In genomic region chr11:102223166-102223565, GRCm38 (mm10) we compare ENCODE assay signal across 8 mouse cellular contexts. TPM values are rescaled to one million over a fixed set of nuclear protein-coding genes. Genes with fewer than 3 reads are reported as not detected.
DNase-seq lines count a peak whose midpoint lies in the region; ATAC-seq and TF ChIP-seq lines count a peak whose summit lies in the region.

No protein-coding gene starts in this region.

- DNase-seq in cerebellum, adult 2 months = peak; percentile 34 to 43
- no peak for DNase-seq in cerebellum, adult 11 months
- DNase-seq in ovary, postnatal 36 days (ENCODE audit: low spot score) = peak; percentile 60
- DNase-seq in ovary, postnatal 14 days (ENCODE audit: low spot score) = no peak
- DNase-seq in embryonic facial prominence, embryonic 14.5 days (ENCODE audit: low spot score) = peak; percentile 73
- DNase-seq in spleen, postnatal 14 days (ENCODE audit: low spot score in 2 of 2) = peak; percentile 44 to 71
- no peak for DNase-seq in left cerebral cortex, postnatal 36 days (ENCODE audit: low spot score in 2 of 2)

- H3K27me3 ChIP-seq in cerebellum, adult 2 months (ENCODE audit: control insufficient read depth, insufficient read depth, low read length) = no peaks in the 10 kb centered on the region
- H3K27me3 ChIP-seq in embryonic facial prominence, embryonic 14.5 days (replicated peaks; ENCODE audit: control insufficient read depth, insufficient read depth, low read length) = no peaks in the 10 kb centered on the region
- H3K27me3 ChIP-seq in limb, embryonic 13.5 days = peaks cover 1% of the 10 kb centered on the region; the same call in 1 of the 2 replicates

- H3K4me3 ChIP-seq in cerebellum, adult 2 months (replicated peaks; ENCODE audit: insufficient read depth, low read depth, low read length) = no peak overlapping the region
- no peak overlapping the region for H3K4me3 ChIP-seq in embryonic facial prominence, embryonic 14.5 days (ENCODE audit: low read depth, low read length)
- H3K4me3 ChIP-seq in limb, embryonic 13.5 days = no peak overlapping the region

- H3K36me3 ChIP-seq in embryonic facial prominence, embryonic 14.5 days (ENCODE audit: control insufficient read depth, insufficient read depth, low read length) = peaks cover 18% of the 10 kb centered on the region; the same call in 1 of the 2 replicates
- peaks cover 28% of the 10 kb centered on the region for H3K36me3 ChIP-seq in limb, embryonic 13.5 days

- H3K27ac ChIP-seq in cerebellum, adult 2 months (ENCODE audit: insufficient read depth, low read length) = no peak overlapping the region
- H3K27ac ChIP-seq in embryonic facial prominence, embryonic 14.5 days (replicated peaks; ENCODE audit: low read depth, low read length) = no peak overlapping the region
- no peak overlapping the region for H3K27ac ChIP-seq in limb, embryonic 13.5 days

- H3K9me3 ChIP-seq in embryonic facial prominence, embryonic 14.5 days (ENCODE audit: control insufficient read depth, low read length) = no peaks in the 10 kb centered on the region
- no peaks in the 10 kb centered on the region for H3K9me3 ChIP-seq in limb, embryonic 13.5 days

- H3K4me2 ChIP-seq in embryonic facial prominence, embryonic 14.5 days (ENCODE audit: low read depth, low read length) = no peak overlapping the region
- no peak overlapping the region for H3K4me2 ChIP-seq in limb, embryonic 13.5 days (replicated peaks)

- H3K4me1 ChIP-seq in cerebellum, adult 2 months (ENCODE audit: control insufficient read depth, insufficient read depth, low read length) = peaks cover 79% of the 10 kb centered on the region
- H3K4me1 ChIP-seq in embryonic facial prominence, embryonic 14.5 days (ENCODE audit: control insufficient read depth, insufficient read depth, low read length) = peaks cover 51% of the 10 kb centered on the region
- H3K4me1 ChIP-seq in limb, embryonic 13.5 days = peaks cover 72% of the 10 kb centered on the region

- TF ChIP-seq CTCF in cerebellum, adult 2 months (IDR thresholded peaks at IDR 0.05; ENCODE audit: borderline replicate concordance, insufficient read depth, low read depth, low read length) = 0 out of 2 replicates have a peak, but pooled peaks have one; percentile 21

- intact Hi-C loops in left cerebral cortex, postnatal 36 days (cut with DNase I) = no loop called here

- TF ChIP-seq POLR2A in cerebellum, adult 2 months (IDR thresholded peaks at IDR 0.05; ENCODE audit: borderline replicate concordance, insufficient read depth, low read length) = no peak

- ATAC-seq in embryonic facial prominence, embryonic 14.5 days (ENCODE audit: low read depth) = no peak
- no peak for ATAC-seq in limb, embryonic 13.5 days (ENCODE audit: low FRiP score, low read depth)

- H3K9ac ChIP-seq in embryonic facial prominence, embryonic 14.5 days (ENCODE audit: low read depth, low read length) = no peak overlapping the region
- 0 out of 2 replicates have a peak overlapping the region, but pooled peaks have one; percentile 4 for H3K9ac ChIP-seq in limb, embryonic 13.5 days

- 39% methylated on average over 6 of the region's 6 CpGs for WGBS in cerebellum, adult 2 months
- 36% methylated on average over 6 of the region's 6 CpGs for WGBS in embryonic facial prominence, embryonic 14.5 days
- 25% methylated on average over 6 of the region's 6 CpGs for WGBS in limb, embryonic 13.5 days

RNA-seq across cellular contexts. Expression of gene Hdac5, which starts 6.8 kb away (rescaled TPM):
- polyA plus RNA-seq in cerebellum, adult 2 months (2012; rRNA removed) = 188 and 194 TPM in 2 replicates
- 44.0 and 47.2 TPM in 2 replicates for polyA plus RNA-seq in embryonic facial prominence, embryonic 14.5 days (2014; fragmentation: Nextera tagmentation; extraction: Ambion mirVana)
- 61.9 and 68.6 TPM in 2 replicates for polyA plus RNA-seq in limb, embryonic 13.5 days (2015; fragmentation: Nextera tagmentation; extraction: Ambion mirVana)
- 100 to 1,000 TPM; 270 to 275 TPM for total RNA-seq in left cerebral cortex, postnatal 36 days (2021)

RNA-seq across cellular contexts. Expression of gene BC030867, which starts 25.5 kb away (rescaled TPM):
- polyA plus RNA-seq in cerebellum, adult 2 months (2012; rRNA removed) = 1.3 and 2.2 TPM in 2 replicates
- polyA plus RNA-seq in embryonic facial prominence, embryonic 14.5 days (2014; fragmentation: Nextera tagmentation; extraction: Ambion mirVana) = 11.7 and 12.6 TPM in 2 replicates
- 15.8 and 16.1 TPM in 2 replicates for polyA plus RNA-seq in limb, embryonic 13.5 days (2015; fragmentation: Nextera tagmentation; extraction: Ambion mirVana)
- 1 to 10 TPM; 1.2 TPM for total RNA-seq in left cerebral cortex, postnatal 36 days (2021)

RNA-seq across cellular contexts. Expression of gene G6pc3, which starts 33.7 kb away (rescaled TPM):
- 115 and 120 TPM in 2 replicates for polyA plus RNA-seq in cerebellum, adult 2 months (2012; rRNA removed)
- polyA plus RNA-seq in embryonic facial prominence, embryonic 14.5 days (2014; fragmentation: Nextera tagmentation; extraction: Ambion mirVana) = 27.9 and 29.3 TPM in 2 replicates
- 35.6 and 36.1 TPM in 2 replicates for polyA plus RNA-seq in limb, embryonic 13.5 days (2015; fragmentation: Nextera tagmentation; extraction: Ambion mirVana)
- total RNA-seq in left cerebral cortex, postnatal 36 days (2021) = 10 to 100 TPM; 56.1 to 67.2 TPM

RNA-seq across cellular contexts. Expression of gene Lsm12, which starts 38.1 kb away (rescaled TPM):
- polyA plus RNA-seq in cerebellum, adult 2 months (2012; rRNA removed) = 35.2 and 40.2 TPM in 2 replicates
- 92.9 and 98.4 TPM in 2 replicates for polyA plus RNA-seq in embryonic facial prominence, embryonic 14.5 days (2014; fragmentation: Nextera tagmentation; extraction: Ambion mirVana)
- polyA plus RNA-seq in limb, embryonic 13.5 days (2015; fragmentation: Nextera tagmentation; extraction: Ambion mirVana) = 134 and 145 TPM in 2 replicates
- total RNA-seq in left cerebral cortex, postnatal 36 days (2021) = 10 to 100 TPM; 58.0 to 58.7 TPM

RNA-seq across cellular contexts. Expression of gene Asb16, which starts 45.4 kb away (rescaled TPM):
- 3.1 and 4.0 TPM in 2 replicates for polyA plus RNA-seq in cerebellum, adult 2 months (2012; rRNA removed)
- 0.25 and 0.33 TPM in 2 replicates for polyA plus RNA-seq in embryonic facial prominence, embryonic 14.5 days (2014; fragmentation: Nextera tagmentation; extraction: Ambion mirVana)
- 0.22 TPM in 2 replicates for polyA plus RNA-seq in limb, embryonic 13.5 days (2015; fragmentation: Nextera tagmentation; extraction: Ambion mirVana)
- 1 to 10 TPM; 1.2 to 1.7 TPM for total RNA-seq in left cerebral cortex, postnatal 36 days (2021)

Comparison
In these comparisons a context has a peak if more than half of its experiments do, and no peak if none do; other contexts are left out.
1. DNase-seq: peak in cerebellum, adult 2 months (2 of 2), ovary, postnatal 36 days (single experiment), embryonic facial prominence, embryonic 14.5 days (single experiment) and spleen, postnatal 14 days (2 of 2); none in cerebellum, adult 11 months (single experiment), ovary, postnatal 14 days (single experiment) and left cerebral cortex, postnatal 36 days (0 of 2).